In genomic region chr12:88916752-88917151, GRCm38 (mm10) we compare ENCODE assay signal across 19 mouse cellular contexts.
"Had no signal": no experiment of that assay in that cellular context is flagged by ENCODE, and none has a peak within 500 bp of the region (broad histone marks: within the 10 kb centered on the region; RNA-seq: fewer than 3 reads in every experiment).

No protein-coding gene starts in this region.

- H3K27me3 ChIP-seq: kidney, embryonic 15.5 days; limb, embryonic 13.5 days; liver, embryonic 13.5 days; midbrain, embryonic 12.5 days; stomach, embryonic 15.5 days had no signal

- ATAC-seq: liver, postnatal 0 days; lung, postnatal 0 days; midbrain, embryonic 16.5 days had no signal

- H3K4me1 ChIP-seq: kidney, embryonic 15.5 days; limb, embryonic 10.5 days; limb, embryonic 13.5 days; liver, embryonic 13.5 days; midbrain, embryonic 12.5 days; stomach, embryonic 15.5 days had no signal

- H3K4me2 ChIP-seq: kidney, embryonic 15.5 days; limb, embryonic 13.5 days; liver, embryonic 13.5 days; lung, embryonic 14.5 days; midbrain, embryonic 12.5 days; stomach, embryonic 15.5 days had no signal

- H3K9ac ChIP-seq: kidney, embryonic 15.5 days; limb, embryonic 13.5 days; liver, embryonic 13.5 days; liver, postnatal 0 days; lung, embryonic 14.5 days; midbrain, embryonic 12.5 days; stomach, embryonic 15.5 days had no signal

- H3K36me3 ChIP-seq: kidney, embryonic 15.5 days; limb, embryonic 10.5 days; limb, embryonic 13.5 days; liver, embryonic 13.5 days; midbrain, embryonic 12.5 days; stomach, embryonic 15.5 days had no signal

- H3K9me3 ChIP-seq: kidney, embryonic 15.5 days; limb, embryonic 10.5 days; limb, embryonic 13.5 days; liver, embryonic 13.5 days; midbrain, embryonic 12.5 days; stomach, embryonic 15.5 days had no signal

- DNase-seq: kidney, adult 11 months; kidney, adult 8-10 months; kidney, postnatal 10 days; kidney, postnatal 36 days; layer of hippocampus, postnatal 36 days; liver, embryonic 13.5 days; liver, postnatal 0 days; lung, embryonic 14.5 days; right cerebral cortex, postnatal 25 days; spleen, adult 18-20 months; thymus, postnatal 25 days had no signal

- H3K4me3 ChIP-seq: kidney, embryonic 15.5 days; limb, embryonic 10.5 days; limb, embryonic 13.5 days; liver, embryonic 13.5 days; midbrain, embryonic 12.5 days; stomach, embryonic 15.5 days had no signal

- H3K27ac ChIP-seq: kidney, embryonic 15.5 days; limb, embryonic 10.5 days; limb, embryonic 13.5 days; liver, embryonic 13.5 days; macrophage; midbrain, embryonic 12.5 days; stomach, embryonic 15.5 days had no signal
